Mouse (Mus musculus): ENCODE results near the gene Taar4. TPM values are rescaled to one million over a fixed set of nuclear protein-coding genes. Genes with fewer than 3 reads are reported as not detected.

Gene Taar4
- polyA plus RNA-seq, 1 experiment from 2014 or later = not detected

- Histone ChIP-seq H3K9ac (ENCODE audit: low read length) (no peak overlapping the region), H3K36me3 (ENCODE audit: control insufficient read depth, insufficient read depth, low read length) (no peaks in the 10 kb centered on the region), H3K27me3 (replicated peaks; ENCODE audit: control insufficient read depth, insufficient read depth, low read length) (no peaks in the 10 kb centered on the region), H3K4me1 (ENCODE audit: control insufficient read depth, insufficient read depth, low read length) (no peaks in the 10 kb centered on the region), H3K4me2 (ENCODE audit: low read length) (no peak overlapping the region), H3K9me3 (replicated peaks; ENCODE audit: control insufficient read depth, low read length) (no peaks in the 10 kb centered on the region), H3K27ac (ENCODE audit: low read depth, low read length) (no peak overlapping the region), H3K4me3 (ENCODE audit: low read depth, low read length) (no peak overlapping the region)
- no peak for DNase-seq (ENCODE audit: low spot score)
- no peak for ATAC-seq
- 76% methylated on average over 5 of the region's 5 CpGs for WGBS
Measured at GRCm38 (mm10) chr10:23986419-23986818, 26.1 kb downstream of the Taar4 start.

GRCm38 (mm10) chr10:23993381-23993780 is 33.1 kb downstream of the Taar4 start, which contains the start of gene Taar7a:
Taar7a (minus strand) TSS chr10:23993481.
- Histone ChIP-seq H3K36me3 (ENCODE audit: control insufficient read depth, insufficient read depth, low read length) (no peaks in the 10 kb centered on the region), H3K4me1 (ENCODE audit: control insufficient read depth, insufficient read depth, low read length) (no peaks in the 10 kb centered on the region), H3K27me3 (replicated peaks; ENCODE audit: control insufficient read depth, insufficient read depth, low read length) (no peaks in the 10 kb centered on the region), H3K9me3 (replicated peaks; ENCODE audit: control insufficient read depth, low read length) (no peaks in the 10 kb centered on the region), H3K27ac (ENCODE audit: low read depth, low read length) (no peak within 1 kb of the TSS), H3K9ac (ENCODE audit: low read length) (no peak within 1 kb of the TSS), H3K4me2 (ENCODE audit: low read length) (no peak within 1 kb of the TSS), H3K4me3 (ENCODE audit: low read depth, low read length) (no peak within 1 kb of the TSS)
- ATAC-seq (no peak), DNase-seq (ENCODE audit: low spot score) (no peak)
- WGBS = 83% methylated on average over 3 of the region's 3 CpGs

- H3K4me3 ChIP-seq (ENCODE audit: low read depth, low read length) = no peak within 1 kb of the TSS
- no peaks in the 10 kb centered on the region for H3K4me1 ChIP-seq (ENCODE audit: control insufficient read depth, insufficient read depth, low read length)
- H3K27me3 ChIP-seq (replicated peaks; ENCODE audit: control insufficient read depth, insufficient read depth, low read length) = no peaks in the 10 kb centered on the region
- ATAC-seq = no peak
- H3K4me2 ChIP-seq (ENCODE audit: low read length) = no peak within 1 kb of the TSS
- 95% methylated on average over 1 of the region's 1 CpGs for WGBS
- H3K36me3 ChIP-seq (ENCODE audit: control insufficient read depth, insufficient read depth, low read length) = no peaks in the 10 kb centered on the region
- no peak within 1 kb of the TSS for H3K9ac ChIP-seq (ENCODE audit: low read length)
- H3K9me3 ChIP-seq (replicated peaks; ENCODE audit: control insufficient read depth, low read length) = no peaks in the 10 kb centered on the region
- H3K27ac ChIP-seq (ENCODE audit: low read depth, low read length) = no peak within 1 kb of the TSS
- DNase-seq (ENCODE audit: low spot score) = no peak
Measured at GRCm38 (mm10) chr10:23999639-24000038, 39.3 kb downstream of the Taar4 start, which contains the start of gene Taar7b. Taar7b (plus strand) TSS chr10:23999939.

GRCm38 (mm10) chr10:24006442-24006841 is 46.1 kb downstream of the Taar4 start:
- Histone ChIP-seq H3K27me3 (replicated peaks; ENCODE audit: control insufficient read depth, insufficient read depth, low read length) (no peaks in the 10 kb centered on the region), H3K9ac (ENCODE audit: low read length) (no peak overlapping the region), H3K4me3 (ENCODE audit: low read depth, low read length) (no peak overlapping the region), H3K4me2 (ENCODE audit: low read length) (no peak overlapping the region), H3K4me1 (ENCODE audit: control insufficient read depth, insufficient read depth, low read length) (no peaks in the 10 kb centered on the region), H3K36me3 (ENCODE audit: control insufficient read depth, insufficient read depth, low read length) (no peaks in the 10 kb centered on the region), H3K27ac (ENCODE audit: low read depth, low read length) (no peak overlapping the region), H3K9me3 (replicated peaks; ENCODE audit: control insufficient read depth, low read length) (no peaks in the 10 kb centered on the region)
- no peak for ATAC-seq
- WGBS = 90% methylated on average over 1 of the region's 1 CpGs
- no peak for DNase-seq (ENCODE audit: low spot score)

GRCm38 (mm10) chr10:24007034-24007433 is 46.7 kb downstream of the Taar4 start:
- H3K27me3 ChIP-seq (replicated peaks; ENCODE audit: control insufficient read depth, insufficient read depth, low read length) = no peaks in the 10 kb centered on the region
- DNase-seq (ENCODE audit: low spot score) (no peak), ATAC-seq (no peak)
- no peaks in the 10 kb centered on the region for H3K9me3 ChIP-seq (replicated peaks; ENCODE audit: control insufficient read depth, low read length)
- no peak overlapping the region for H3K27ac ChIP-seq (ENCODE audit: low read depth, low read length)
- no peaks in the 10 kb centered on the region for H3K4me1 ChIP-seq (ENCODE audit: control insufficient read depth, insufficient read depth, low read length)
- H3K9ac ChIP-seq (ENCODE audit: low read length) = no peak overlapping the region
- no peak overlapping the region for H3K4me3 ChIP-seq (ENCODE audit: low read depth, low read length)
- H3K36me3 ChIP-seq (ENCODE audit: control insufficient read depth, insufficient read depth, low read length) = no peaks in the 10 kb centered on the region
- WGBS = 49% methylated on average over 2 of the region's 2 CpGs
- H3K4me2 ChIP-seq (ENCODE audit: low read length) = no peak overlapping the region

GRCm38 (mm10) chr10:24008143-24008542 is 47.8 kb downstream of the Taar4 start:
- H3K36me3 ChIP-seq (ENCODE audit: control insufficient read depth, insufficient read depth, low read length) = no peaks in the 10 kb centered on the region
- DNase-seq (ENCODE audit: low spot score) (no peak), ATAC-seq (no peak)
- H3K27ac ChIP-seq (ENCODE audit: low read depth, low read length) = no peak overlapping the region
- H3K9ac ChIP-seq (ENCODE audit: low read length) = no peak overlapping the region
- H3K27me3 ChIP-seq (replicated peaks; ENCODE audit: control insufficient read depth, insufficient read depth, low read length) = no peaks in the 10 kb centered on the region
- H3K9me3 ChIP-seq (replicated peaks; ENCODE audit: control insufficient read depth, low read length) = no peaks in the 10 kb centered on the region
- H3K4me1 ChIP-seq (ENCODE audit: control insufficient read depth, insufficient read depth, low read length) = no peaks in the 10 kb centered on the region
- no peak overlapping the region for H3K4me2 ChIP-seq (ENCODE audit: low read length)
- 94% methylated on average over 1 of the region's 1 CpGs for WGBS
- no peak overlapping the region for H3K4me3 ChIP-seq (ENCODE audit: low read depth, low read length)

Other genes with a start within 250 kb of the Taar4 start
- gene Rps12, start 173.2 kb upstream of the Taar4 start, polyA plus RNA-seq (2014; fragmentation: Nextera tagmentation; extraction: Ambion mirVana) = 143 and 176 TPM in 2 replicates
- 19.5 and 22.2 TPM in 2 replicates for gene Slc18b1, start 163.5 kb upstream of the Taar4 start, polyA plus RNA-seq (2014; fragmentation: Nextera tagmentation; extraction: Ambion mirVana)
- 0.11 TPM in 1 of 2 replicates, not detected in the other for gene Vnn3, start 109.0 kb upstream of the Taar4 start, polyA plus RNA-seq (2014; fragmentation: Nextera tagmentation; extraction: Ambion mirVana)
- gene Vnn1, start 65.8 kb upstream of the Taar4 start, polyA plus RNA-seq (2014; fragmentation: Nextera tagmentation; extraction: Ambion mirVana) = 0.23 and 0.54 TPM in 2 replicates
- gene Taar1, start 40.1 kb upstream of the Taar4 start, polyA plus RNA-seq (2014; fragmentation: Nextera tagmentation; extraction: Ambion mirVana) = not detected in 2 replicates
- gene Taar2, start 21.9 kb upstream of the Taar4 start, polyA plus RNA-seq (2014; fragmentation: Nextera tagmentation; extraction: Ambion mirVana) = not detected in 2 replicates
- not detected in 2 replicates for gene Taar3, start 10.9 kb upstream of the Taar4 start, polyA plus RNA-seq (2014; fragmentation: Nextera tagmentation; extraction: Ambion mirVana)
- not detected in 2 replicates for gene Taar5, start 10.2 kb downstream of the Taar4 start, polyA plus RNA-seq (2014; fragmentation: Nextera tagmentation; extraction: Ambion mirVana)
- not detected in 2 replicates for gene Taar6, start 25.2 kb downstream of the Taar4 start, polyA plus RNA-seq (2014; fragmentation: Nextera tagmentation; extraction: Ambion mirVana)
- not detected in 2 replicates for gene Taar7a, start 33.0 kb downstream of the Taar4 start, polyA plus RNA-seq (2014; fragmentation: Nextera tagmentation; extraction: Ambion mirVana)
- not detected in 2 replicates for gene Taar7b, start 39.4 kb downstream of the Taar4 start, polyA plus RNA-seq (2014; fragmentation: Nextera tagmentation; extraction: Ambion mirVana)
- not detected in 2 replicates for gene Taar7d, start 66.7 kb downstream of the Taar4 start, polyA plus RNA-seq (2014; fragmentation: Nextera tagmentation; extraction: Ambion mirVana)
- not detected in 2 replicates for gene Taar7e, start 77.1 kb downstream of the Taar4 start, polyA plus RNA-seq (2014; fragmentation: Nextera tagmentation; extraction: Ambion mirVana)
- not detected in 2 replicates for gene Taar7f, start 89.0 kb downstream of the Taar4 start, polyA plus RNA-seq (2014; fragmentation: Nextera tagmentation; extraction: Ambion mirVana)
- gene Taar8a, start 116.0 kb downstream of the Taar4 start, polyA plus RNA-seq (2014; fragmentation: Nextera tagmentation; extraction: Ambion mirVana) = not detected in 2 replicates
- gene Taar8b, start 131.8 kb downstream of the Taar4 start, polyA plus RNA-seq (2014; fragmentation: Nextera tagmentation; extraction: Ambion mirVana) = not detected in 2 replicates
- gene Taar8c, start 141.4 kb downstream of the Taar4 start, polyA plus RNA-seq (2014; fragmentation: Nextera tagmentation; extraction: Ambion mirVana) = not detected in 2 replicates
- not detected in 2 replicates for gene Taar9, start 149.0 kb downstream of the Taar4 start, polyA plus RNA-seq (2014; fragmentation: Nextera tagmentation; extraction: Ambion mirVana)
- gene Stx7, start 188.8 kb downstream of the Taar4 start, polyA plus RNA-seq (2014; fragmentation: Nextera tagmentation; extraction: Ambion mirVana) = 275 and 313 TPM in 2 replicates

Measured in forebrain, embryonic 14.5 days (tissue).